Mouse (Mus musculus) frontal cortex, postnatal 10 days (tissue): ENCODE measurements around the gene Pknox2.

Source experiments
- DNase-seq, 2 experiments: peaks; one replicate each; pipeline ENCODE4 v3.0.0; 2022; ENCODE audit warnings: low spot score in 2 of 2, mixed read lengths in 1 of 2

Pknox2 gene

GRCm38 (mm10) chr9:37147359-37147685 lies at the start of gene Pknox2:
Gene Pknox2, minus strand, starts transcription at chr9:37147407.
- peak; percentile 78 to 88 for DNase-seq

DNA sequence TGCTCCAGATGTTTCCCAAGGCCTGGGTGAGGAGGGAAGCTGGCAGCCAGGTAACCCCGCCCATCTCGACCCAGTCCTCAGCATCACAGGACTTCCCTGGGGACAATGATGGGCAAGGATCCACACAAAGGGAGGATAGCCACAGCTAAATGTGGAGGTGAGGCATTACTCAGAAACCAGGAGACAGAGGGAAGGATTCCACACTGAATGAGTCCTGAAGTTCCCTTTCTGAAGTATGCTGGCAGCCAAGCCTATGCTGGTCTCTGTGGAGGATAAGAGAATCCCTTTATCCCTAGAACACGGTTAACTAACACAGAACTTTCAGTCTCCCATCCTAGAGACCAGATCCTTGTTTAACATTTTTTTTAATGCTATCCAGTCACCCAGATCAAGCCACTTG lies 40.8 kb upstream of the Pknox2 start:
- DNase-seq = no peak

DNA sequence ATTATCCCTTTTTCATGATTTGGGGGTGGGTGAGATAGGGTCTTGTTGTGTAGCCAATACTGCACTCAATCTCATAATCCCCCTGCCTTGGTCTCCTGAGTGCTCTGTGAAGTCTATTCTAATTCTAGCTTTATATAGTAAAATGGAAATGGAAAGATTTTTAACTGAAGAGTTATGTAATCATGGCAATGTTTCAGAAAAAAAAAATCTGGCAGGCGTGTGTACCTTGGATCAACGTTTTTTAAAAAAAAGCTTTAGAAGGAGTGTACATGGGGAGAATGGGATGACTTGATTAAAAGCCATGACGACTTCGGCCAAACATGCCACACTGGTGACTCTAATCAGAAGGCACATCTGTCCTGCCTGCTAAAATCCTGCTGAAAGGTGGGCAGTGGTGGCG lies 40.2 kb upstream of the Pknox2 start:
- DNase-seq = no peak

DNA sequence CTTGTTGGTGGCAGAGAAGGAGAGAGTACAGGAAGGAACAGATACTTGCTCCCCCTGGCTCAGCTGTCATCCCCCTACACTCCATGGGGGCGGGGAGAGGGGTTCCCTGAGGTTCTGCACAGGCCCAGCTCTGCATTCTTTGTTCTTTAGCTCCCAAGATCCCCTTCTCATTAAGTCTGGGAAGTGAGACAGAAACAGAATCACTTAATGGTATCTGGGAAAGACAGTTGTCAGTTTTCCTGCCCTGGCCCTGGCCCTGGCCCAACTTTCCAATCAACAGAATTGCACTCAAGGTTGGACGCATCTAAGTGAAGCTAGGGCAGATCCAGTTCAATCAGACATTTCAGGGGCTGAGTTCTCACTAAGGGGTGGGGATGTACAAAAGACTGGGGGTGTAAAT lies 36.0 kb upstream of the Pknox2 start:
- DNase-seq = no peak

GRCm38 (mm10) chr9:37181596-37181995 lies 34.4 kb upstream of the Pknox2 start:
- DNase-seq = no peak

- DNase-seq = no peak
Measured at GRCm38 (mm10) chr9:37179596-37179995, 32.4 kb upstream of the Pknox2 start.

DNA sequence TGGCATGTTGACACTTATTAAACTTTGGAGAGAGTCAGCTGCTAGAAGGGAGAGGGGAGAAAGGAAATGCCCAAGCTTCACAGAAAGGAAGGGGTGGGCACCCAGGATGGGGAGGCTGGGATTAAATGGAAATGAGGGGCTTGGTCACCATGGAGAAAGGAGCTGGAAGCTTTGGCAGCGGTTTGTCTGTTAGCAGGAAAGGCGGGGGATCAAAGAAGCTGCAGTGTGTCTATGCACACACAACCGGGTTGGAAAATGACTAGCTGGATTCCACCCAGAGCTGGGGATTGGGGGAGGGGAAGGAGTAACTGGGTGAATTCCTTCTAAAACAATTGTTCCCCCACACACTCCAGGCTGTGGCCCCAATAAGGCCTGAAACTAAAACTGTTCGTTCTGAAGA lies 31.7 kb upstream of the Pknox2 start:
- DNase-seq = peak; percentile 56 to 69

- DNase-seq = no peak
Measured at GRCm38 (mm10) chr9:37177551-37177950, 30.3 kb upstream of the Pknox2 start.

GRCm38 (mm10) chr9:37177107-37177506 lies 29.9 kb upstream of the Pknox2 start:
- DNase-seq = peak; percentile 73 to 77

DNA sequence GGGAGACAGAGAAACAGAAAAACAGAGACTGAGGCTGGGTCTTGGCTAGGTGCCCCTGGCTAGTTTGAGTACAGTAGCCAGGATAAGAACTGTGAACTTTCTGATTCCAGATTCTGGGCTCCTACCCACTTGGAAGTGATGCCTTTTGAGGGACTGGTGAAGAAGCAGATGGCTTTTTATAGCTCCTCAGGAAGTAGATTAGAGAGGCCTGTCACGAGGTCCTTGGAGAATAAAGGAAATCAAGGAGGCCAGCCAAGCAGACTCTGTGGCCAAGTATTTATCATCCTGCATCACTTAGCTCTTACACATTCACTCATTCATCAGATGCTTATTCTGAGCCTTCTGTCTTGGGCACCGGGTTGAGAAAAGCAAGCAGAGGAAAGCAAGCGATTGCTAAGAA lies 28.8 kb upstream of the Pknox2 start:
- no peak for DNase-seq

GRCm38 (mm10) chr9:37173376-37173775 lies 26.2 kb upstream of the Pknox2 start:
- no peak for DNase-seq

- no peak for DNase-seq
Measured at GRCm38 (mm10) chr9:37166899-37167298, 19.7 kb upstream of the Pknox2 start.

DNA sequence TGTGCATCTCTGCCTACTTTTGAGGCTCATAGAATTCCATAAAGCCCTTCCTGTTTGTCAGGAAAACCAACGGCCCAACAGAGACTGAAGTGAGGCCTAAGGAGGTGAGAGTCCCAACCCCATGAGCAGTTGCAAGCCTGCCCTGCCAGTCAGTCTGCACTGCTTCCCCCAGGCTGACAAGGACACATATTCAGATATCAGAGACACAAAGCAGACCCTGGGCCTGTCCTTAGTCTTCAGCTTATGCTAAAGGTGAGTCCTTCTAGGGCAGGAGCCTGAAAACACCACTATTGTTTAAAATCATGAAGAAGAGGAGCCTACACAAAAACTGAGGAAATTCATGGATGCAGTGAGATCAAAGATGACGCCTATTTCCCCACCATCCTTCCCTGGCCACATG lies 13.5 kb upstream of the Pknox2 start:
- DNase-seq = no peak

DNA sequence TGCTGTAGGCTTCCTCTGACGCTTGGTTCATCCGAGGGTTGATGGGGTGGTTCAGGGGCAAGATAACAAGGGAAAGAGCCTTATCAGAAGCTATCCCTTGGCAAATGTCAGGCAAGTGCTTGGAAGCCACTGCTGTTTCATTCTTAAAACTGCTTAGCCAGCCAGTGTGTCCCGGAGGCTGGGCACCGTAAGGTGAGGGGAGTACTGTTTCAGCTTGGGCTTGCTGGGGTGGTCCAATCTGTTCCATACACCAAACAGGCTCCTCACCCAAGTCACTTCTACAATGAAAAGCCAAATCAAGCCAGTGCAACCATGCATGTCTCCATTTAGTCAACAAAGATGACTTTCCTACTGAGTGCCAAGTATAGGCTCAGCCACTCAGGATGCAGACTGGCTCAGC lies 679 bp upstream of the Pknox2 start:
- DNase-seq = no peak

GRCm38 (mm10) chr9:37146603-37147358 lies 426 bp downstream of the Pknox2 start:
- peak; percentile 74 to 79 for DNase-seq

DNA sequence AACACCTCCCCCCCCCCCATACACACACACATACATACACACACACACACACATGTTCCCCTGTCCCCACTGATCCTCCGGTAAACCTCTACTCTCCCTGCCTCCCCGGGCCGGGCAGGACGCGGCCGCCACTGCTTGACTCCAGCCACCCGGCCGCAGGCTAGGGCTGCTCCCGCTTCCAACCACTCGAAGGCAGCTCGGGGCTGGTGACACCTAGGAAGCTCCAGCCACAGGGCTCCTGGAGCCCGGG lies 929 bp downstream of the Pknox2 start:
- no peak for DNase-seq

DNA sequence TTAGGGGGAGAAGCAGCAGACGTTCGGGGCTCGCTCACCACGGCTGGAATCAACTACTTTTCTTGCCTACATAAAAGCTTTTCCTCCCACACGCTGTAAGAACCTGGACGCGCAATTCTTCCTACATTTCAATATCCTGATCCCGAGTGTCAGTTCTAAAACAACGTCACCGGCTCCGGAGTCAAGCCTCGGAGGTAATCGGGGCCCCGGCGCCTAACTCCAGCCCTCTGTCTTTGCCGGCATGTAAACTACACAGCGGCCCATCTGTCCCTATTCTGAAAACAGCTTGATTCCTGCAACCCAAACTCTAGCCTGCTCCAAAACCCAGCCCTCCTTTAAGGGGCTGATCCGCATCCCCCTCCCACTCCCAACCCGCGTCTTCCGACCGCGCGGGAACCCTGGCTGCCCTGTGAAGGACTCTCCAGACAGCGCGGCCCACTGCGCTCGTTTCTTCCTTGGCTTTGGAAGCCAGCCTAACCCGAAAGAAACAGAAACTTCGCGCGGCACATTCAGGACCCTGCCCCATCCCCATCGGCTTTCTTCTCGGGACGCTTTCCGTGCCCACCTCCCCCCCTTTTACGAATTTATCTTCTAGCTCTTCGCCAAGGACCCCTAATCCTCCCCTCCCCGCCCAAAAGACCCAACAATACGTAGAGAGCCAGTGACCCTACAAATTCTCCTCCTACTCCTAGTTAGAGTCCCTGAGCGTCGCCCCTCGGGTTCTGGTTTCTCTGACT lies 1.4 kb downstream of the Pknox2 start:
- DNase-seq = no peak

- DNase-seq = no peak
Measured at GRCm38 (mm10) chr9:37145151-37145615, 2.0 kb downstream of the Pknox2 start.

DNA sequence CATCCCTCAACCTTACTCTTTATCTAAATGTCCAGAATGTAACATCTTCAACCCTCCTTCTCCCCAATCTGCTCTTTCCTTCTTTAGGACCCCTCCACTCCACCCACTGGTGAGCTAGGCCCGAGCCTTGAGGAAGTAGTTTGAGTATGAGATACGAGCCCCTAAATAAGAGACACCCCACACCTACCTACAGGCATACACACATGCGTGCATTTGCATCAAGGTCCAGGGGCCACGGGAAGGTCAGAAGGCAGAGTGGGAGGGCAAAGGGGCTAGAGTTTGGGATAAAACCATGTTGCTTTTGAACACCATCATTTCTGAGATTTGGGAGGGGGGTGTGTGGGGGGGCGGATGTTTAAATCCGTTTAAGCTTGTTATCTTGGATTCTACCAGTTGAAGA lies 2.5 kb downstream of the Pknox2 start:
- DNase-seq = no peak

DNA sequence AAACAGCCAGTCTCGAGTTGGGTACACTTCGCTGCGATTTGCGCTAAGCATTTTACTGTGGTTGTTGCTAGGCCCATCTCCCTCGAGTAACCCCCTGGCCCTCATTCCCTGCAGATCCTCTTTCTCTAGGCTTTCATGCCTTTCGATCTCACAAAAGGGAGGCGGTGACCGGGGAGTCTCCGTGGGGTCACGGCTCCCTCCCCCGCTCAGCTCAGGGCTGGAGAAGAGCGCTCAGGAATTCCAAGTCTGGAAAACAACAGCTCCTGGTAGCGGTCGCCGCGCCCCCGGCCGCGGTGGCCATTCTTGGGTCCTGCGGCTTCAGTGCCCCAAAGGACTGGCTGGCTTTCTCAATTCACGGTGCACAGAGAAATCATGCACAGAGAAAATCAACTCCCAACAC lies 3.0 kb downstream of the Pknox2 start:
- DNase-seq = no peak

- DNase-seq = no peak
Measured at GRCm38 (mm10) chr9:37143046-37143931, 3.9 kb downstream of the Pknox2 start.

- no peak for DNase-seq
Measured at GRCm38 (mm10) chr9:37142107-37142506, 5.1 kb downstream of the Pknox2 start.
